Mouse (Mus musculus): ENCODE measurements around the gene Shq1. TPM values are rescaled to one million over a fixed set of nuclear protein-coding genes. Genes with fewer than 3 reads are reported as not detected.
A peak's percentile ranks its signal among the peaks of the same experiment; 100 is the strongest.

Gene Shq1
- polyA plus RNA-seq (2015; fragmentation: Nextera tagmentation; extraction: Ambion mirVana), result 9.6 and 11.3 TPM in 2 replicates

DNA sequence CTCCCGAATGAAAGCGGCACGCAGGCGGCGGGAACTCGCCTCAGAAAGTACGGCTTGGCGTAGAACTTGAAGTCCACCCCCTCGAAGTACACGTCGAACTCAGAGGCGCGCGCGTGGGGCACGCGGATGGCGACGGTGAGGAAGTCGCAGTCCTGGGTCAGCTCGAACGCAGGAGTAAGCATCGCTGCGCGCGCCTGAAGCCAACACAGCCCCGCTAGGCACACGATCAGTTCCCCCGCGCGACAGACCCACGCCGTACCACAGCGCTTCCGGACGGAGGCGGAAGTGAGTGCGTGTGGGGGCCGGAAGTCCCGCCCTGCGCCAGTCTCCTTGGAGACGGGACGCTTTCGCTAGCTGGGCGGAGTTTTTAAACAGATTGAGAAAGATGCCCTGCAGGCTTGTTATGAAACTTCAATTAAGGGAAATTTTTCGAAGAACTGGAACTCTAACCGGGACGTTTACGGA is at the start of gene Shq1:
TSS of gene Shq1 (minus strand) at position 278 of the 465 bp plus-strand sequence.
- Histone ChIP-seq H3K9me3 (replicated peaks) (no peaks in the 10 kb centered on the region), H3K4me3 (peak within 1 kb of the TSS; percentile 79), H3K36me3 (no peaks in the 10 kb centered on the region), H3K27ac (peak within 1 kb of the TSS; percentile 42), H3K4me2 (peak within 1 kb of the TSS; percentile 84), H3K27me3 (no peaks in the 10 kb centered on the region), H3K4me1 (replicated peaks) (peaks cover 9% of the 10 kb centered on the region), H3K9ac (peak within 1 kb of the TSS; percentile 70)
- ATAC-seq (replicated peaks; ENCODE audit: insufficient number of reproducible peaks, insufficient read depth, low FRiP score, low read depth), result peak; percentile 91
- under 1% methylated on average over 49 of the region's 49 CpGs for WGBS

DNA sequence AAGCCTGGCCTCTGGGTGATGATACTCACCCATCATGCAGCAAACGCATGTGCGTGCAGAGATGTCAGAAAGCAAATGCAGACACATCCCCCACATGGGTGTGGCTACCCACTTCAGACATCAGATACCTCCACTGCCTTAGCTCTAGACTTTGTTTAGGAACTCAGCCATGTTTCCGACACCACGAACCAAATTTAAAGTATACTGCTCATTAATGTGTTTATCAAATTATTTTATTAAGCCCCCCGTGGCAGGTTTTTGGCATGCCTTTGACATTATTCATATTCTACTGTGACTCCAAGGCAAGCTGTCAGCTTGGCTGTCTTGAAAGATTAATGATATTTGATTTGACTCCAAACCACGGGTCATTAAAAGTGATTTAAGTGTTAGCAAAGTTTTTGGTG is 49.1 kb upstream of the Shq1 start:
- Histone ChIP-seq H3K9ac (no peak overlapping the region), H3K27me3 (0 out of 2 replicates have a peak, but pooled peaks cover 7% of the 10 kb centered on the region), H3K4me2 (no peak overlapping the region), H3K4me3 (no peak overlapping the region), H3K36me3 (no peaks in the 10 kb centered on the region), H3K9me3 (replicated peaks) (no peaks in the 10 kb centered on the region), H3K4me1 (replicated peaks) (peaks cover 9% of the 10 kb centered on the region), H3K27ac (no peak overlapping the region)
- no peak for ATAC-seq (replicated peaks; ENCODE audit: insufficient number of reproducible peaks, insufficient read depth, low FRiP score, low read depth)
- 55% methylated on average over 6 of the region's 6 CpGs for WGBS

DNA sequence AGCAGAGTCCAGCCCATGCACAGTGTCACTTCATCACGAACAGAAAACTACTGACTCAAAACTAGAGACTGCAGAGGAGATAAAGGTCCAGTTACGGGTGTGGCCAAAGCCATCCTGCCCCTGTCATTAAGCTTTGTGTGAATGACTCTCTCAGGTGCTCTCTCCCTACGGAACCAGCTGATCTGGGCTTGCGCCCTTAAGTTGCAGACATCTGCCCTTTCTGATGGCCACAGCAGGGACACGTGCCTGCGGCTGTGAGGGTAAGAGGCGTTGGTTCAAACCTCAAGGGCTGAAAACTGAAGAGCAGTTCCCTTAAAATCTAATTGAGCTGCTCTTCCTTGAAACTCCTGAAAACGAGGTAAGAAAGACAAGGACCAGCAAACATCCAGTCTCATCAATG is 45.9 kb upstream of the Shq1 start:
- no peaks in the 10 kb centered on the region for H3K36me3 ChIP-seq
- no peak overlapping the region for H3K9ac ChIP-seq
- H3K4me2 ChIP-seq, result no peak overlapping the region
- no peak overlapping the region for H3K27ac ChIP-seq
- no peak for ATAC-seq (replicated peaks; ENCODE audit: insufficient number of reproducible peaks, insufficient read depth, low FRiP score, low read depth)
- WGBS, result 66% methylated on average over 8 of the region's 8 CpGs
- H3K4me3 ChIP-seq, result no peak overlapping the region
- H3K27me3 ChIP-seq, result 0 out of 2 replicates have a peak, but pooled peaks cover 7% of the 10 kb centered on the region
- no peaks in the 10 kb centered on the region for H3K9me3 ChIP-seq (replicated peaks)
- H3K4me1 ChIP-seq (replicated peaks), result peaks cover 9% of the 10 kb centered on the region

DNA sequence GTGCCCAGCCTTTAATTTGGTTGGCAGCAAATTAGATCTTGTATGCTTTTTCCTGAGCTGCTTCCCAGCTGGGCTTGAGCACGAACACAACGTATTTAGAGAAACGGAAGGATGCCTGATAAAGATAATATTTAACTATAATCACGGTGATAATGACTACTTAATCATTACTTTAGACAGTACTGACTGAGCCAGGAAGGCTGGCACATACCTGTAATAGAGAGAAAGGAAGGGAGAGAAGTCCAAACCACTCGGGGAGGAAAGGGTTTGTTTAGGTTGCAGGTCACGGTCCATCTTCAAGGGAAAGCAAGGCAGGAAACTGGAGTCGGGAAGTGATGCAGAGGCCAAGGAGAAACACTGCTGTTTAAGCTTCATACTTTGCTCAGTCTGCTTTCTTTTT is 45.2 kb upstream of the Shq1 start:
- Histone ChIP-seq H3K36me3 (no peaks in the 10 kb centered on the region), H3K27me3 (0 out of 2 replicates have a peak, but pooled peaks cover 7% of the 10 kb centered on the region), H3K4me2 (no peak overlapping the region), H3K9me3 (replicated peaks) (no peaks in the 10 kb centered on the region), H3K27ac (no peak overlapping the region), H3K4me3 (no peak overlapping the region), H3K9ac (no peak overlapping the region), H3K4me1 (replicated peaks) (peaks cover 5% of the 10 kb centered on the region)
- no peak for ATAC-seq (replicated peaks; ENCODE audit: insufficient number of reproducible peaks, insufficient read depth, low FRiP score, low read depth)
- 55% methylated on average over 7 of the region's 7 CpGs for WGBS

DNA sequence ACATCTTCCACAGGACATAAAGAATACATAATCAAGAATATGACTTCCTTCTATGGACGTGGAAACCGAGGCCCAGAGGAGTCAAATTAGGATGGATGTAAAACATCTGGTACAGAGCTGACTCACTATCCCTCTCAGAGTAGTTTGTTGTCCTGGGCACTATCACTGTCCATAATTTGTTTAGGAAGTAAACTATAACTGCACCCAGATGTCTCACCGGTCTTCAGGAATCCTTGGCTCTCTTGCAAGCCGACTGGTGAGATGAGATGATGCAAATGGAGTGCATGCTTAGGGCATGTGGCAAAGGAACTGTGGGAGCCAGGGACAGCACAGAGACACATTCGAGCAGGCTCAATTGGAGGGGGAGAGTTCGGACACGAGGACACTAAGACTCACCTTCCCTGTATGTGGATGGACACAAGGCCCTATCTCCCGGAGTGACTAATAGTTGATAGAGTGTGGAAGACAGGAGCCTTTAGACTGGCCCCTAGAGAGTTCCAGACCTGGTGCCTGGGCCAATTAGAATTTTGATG is 44.4 kb upstream of the Shq1 start:
- H3K27ac ChIP-seq, result no peak overlapping the region; the same call in 1 of the 2 replicates
- H3K27me3 ChIP-seq, result 0 out of 2 replicates have a peak, but pooled peaks cover 4% of the 10 kb centered on the region
- no peaks in the 10 kb centered on the region for H3K9me3 ChIP-seq (replicated peaks)
- WGBS, result 66% methylated on average over 8 of the region's 8 CpGs
- ATAC-seq (replicated peaks; ENCODE audit: insufficient number of reproducible peaks, insufficient read depth, low FRiP score, low read depth), result no peak
- no peaks in the 10 kb centered on the region for H3K36me3 ChIP-seq
- no peak overlapping the region for H3K9ac ChIP-seq
- H3K4me2 ChIP-seq, result no peak overlapping the region
- no peak overlapping the region for H3K4me3 ChIP-seq
- H3K4me1 ChIP-seq (replicated peaks), result no peaks in the 10 kb centered on the region; the same call in 1 of the 2 replicates

DNA sequence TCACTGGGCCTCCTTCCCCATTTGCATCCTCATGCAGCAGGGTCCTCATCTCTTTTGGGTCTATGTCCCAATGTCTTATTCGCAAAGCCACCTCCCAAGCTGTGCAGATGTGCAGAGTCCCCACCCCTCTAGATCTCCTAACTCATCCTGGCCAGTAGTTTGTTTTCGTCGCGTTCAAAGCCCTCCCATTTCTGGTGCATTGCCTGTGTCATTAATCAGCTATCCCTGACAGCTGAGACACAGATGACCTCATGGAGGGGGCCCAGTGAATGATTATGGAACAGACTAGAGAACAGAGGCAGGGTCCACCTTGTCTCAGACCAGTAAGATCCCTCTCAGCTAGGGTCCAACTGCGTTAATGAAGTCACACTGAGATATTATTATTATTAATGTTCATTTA is 39.9 kb upstream of the Shq1 start:
- 80% methylated on average over 5 of the region's 5 CpGs for WGBS
- Histone ChIP-seq H3K4me2 (no peak overlapping the region), H3K4me3 (no peak overlapping the region), H3K36me3 (no peaks in the 10 kb centered on the region), H3K9me3 (replicated peaks) (no peaks in the 10 kb centered on the region), H3K4me1 (replicated peaks) (peaks cover 5% of the 10 kb centered on the region), H3K27me3 (peaks cover 12% of the 10 kb centered on the region), H3K9ac (no peak overlapping the region), H3K27ac (no peak overlapping the region)
- ATAC-seq (replicated peaks; ENCODE audit: insufficient number of reproducible peaks, insufficient read depth, low FRiP score, low read depth), result no peak

DNA sequence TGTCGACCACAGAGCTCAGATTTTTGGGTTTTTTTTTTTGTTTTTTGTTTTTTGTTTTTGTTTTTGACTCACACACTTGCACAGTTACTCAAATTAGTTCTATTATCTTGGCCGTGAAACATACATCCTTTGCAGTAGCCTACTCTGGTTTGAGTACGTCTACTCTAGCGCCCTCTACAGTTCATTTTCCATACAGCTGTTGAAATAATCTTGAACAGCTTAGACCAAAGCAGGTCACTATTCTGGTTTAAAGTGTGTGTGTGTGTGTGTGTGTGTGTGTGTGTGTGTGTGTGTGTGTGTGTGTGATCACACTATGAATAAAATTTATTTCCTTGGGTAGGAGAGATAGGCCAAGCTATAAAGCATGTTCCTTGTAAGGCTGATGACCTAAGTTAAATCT is 39.2 kb upstream of the Shq1 start:
- WGBS, result 26% methylated on average over 4 of the region's 4 CpGs
- Histone ChIP-seq H3K27ac (no peak overlapping the region), H3K4me3 (no peak overlapping the region), H3K9me3 (replicated peaks) (no peaks in the 10 kb centered on the region), H3K36me3 (no peaks in the 10 kb centered on the region), H3K4me1 (replicated peaks) (peaks cover 9% of the 10 kb centered on the region), H3K27me3 (peaks cover 17% of the 10 kb centered on the region), H3K4me2 (no peak overlapping the region), H3K9ac (no peak overlapping the region)
- no peak for ATAC-seq (replicated peaks; ENCODE audit: insufficient number of reproducible peaks, insufficient read depth, low FRiP score, low read depth)

DNA sequence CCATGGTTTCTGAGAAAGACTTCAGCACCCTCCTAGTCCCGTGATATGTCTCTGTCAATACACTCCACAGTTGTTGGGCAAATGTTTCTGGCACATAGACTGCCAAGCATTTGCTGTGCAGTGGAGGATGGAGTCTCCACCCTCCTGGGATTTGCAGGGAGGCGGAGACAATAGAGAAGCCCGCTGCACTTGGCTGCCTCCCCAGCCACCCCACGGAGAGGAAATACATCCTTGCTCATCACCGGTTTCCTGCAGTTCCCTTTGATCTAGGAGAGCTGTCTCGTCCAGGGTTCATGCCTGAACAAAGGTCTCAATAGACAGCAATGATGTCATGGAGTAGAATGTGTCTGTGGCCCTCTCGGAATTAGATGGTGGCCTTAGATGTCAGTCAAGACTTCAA is 38.5 kb upstream of the Shq1 start:
- no peak for ATAC-seq (replicated peaks; ENCODE audit: insufficient number of reproducible peaks, insufficient read depth, low FRiP score, low read depth)
- WGBS, result 27% methylated on average over 7 of the region's 7 CpGs

DNA sequence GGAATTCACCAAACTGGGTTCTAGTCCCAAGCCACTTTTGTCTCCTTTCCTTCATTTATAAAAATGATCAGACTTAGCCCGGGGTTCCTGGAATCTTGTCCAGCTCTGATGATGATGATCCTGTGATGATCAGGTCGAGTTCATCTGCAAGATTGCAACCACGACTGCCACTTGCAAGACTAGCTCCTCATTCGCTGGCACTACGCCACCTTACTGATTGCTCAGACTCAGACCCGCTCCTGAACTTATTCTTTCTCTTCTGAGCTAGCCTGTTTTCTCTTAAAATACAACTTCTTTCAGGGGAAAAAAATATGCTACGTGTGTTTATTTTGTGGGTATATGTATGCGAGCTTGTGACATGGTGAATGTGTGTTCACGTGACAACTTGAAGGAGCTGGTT is 38.0 kb upstream of the Shq1 start:
- Histone ChIP-seq H3K27ac (no peak overlapping the region), H3K36me3 (no peaks in the 10 kb centered on the region), H3K9ac (no peak overlapping the region), H3K4me1 (replicated peaks) (peaks cover 19% of the 10 kb centered on the region), H3K9me3 (replicated peaks) (no peaks in the 10 kb centered on the region), H3K27me3 (peaks cover 28% of the 10 kb centered on the region), H3K4me2 (no peak overlapping the region), H3K4me3 (no peak overlapping the region)
- no peak for ATAC-seq (replicated peaks; ENCODE audit: insufficient number of reproducible peaks, insufficient read depth, low FRiP score, low read depth)
- 70% methylated on average over 9 of the region's 9 CpGs for WGBS

More for the DNA sequence above, 38.5 kb upstream of the Shq1 start:
- H3K36me3 ChIP-seq, result no peaks in the 10 kb centered on the region
- peaks cover 14% of the 10 kb centered on the region for H3K4me1 ChIP-seq (replicated peaks)
- no peaks in the 10 kb centered on the region for H3K9me3 ChIP-seq (replicated peaks)
- peaks cover 24% of the 10 kb centered on the region for H3K27me3 ChIP-seq
- H3K9ac ChIP-seq, result no peak overlapping the region
- H3K4me3 ChIP-seq, result no peak overlapping the region
- no peak overlapping the region for H3K4me2 ChIP-seq
- H3K27ac ChIP-seq, result no peak overlapping the region

DNA sequence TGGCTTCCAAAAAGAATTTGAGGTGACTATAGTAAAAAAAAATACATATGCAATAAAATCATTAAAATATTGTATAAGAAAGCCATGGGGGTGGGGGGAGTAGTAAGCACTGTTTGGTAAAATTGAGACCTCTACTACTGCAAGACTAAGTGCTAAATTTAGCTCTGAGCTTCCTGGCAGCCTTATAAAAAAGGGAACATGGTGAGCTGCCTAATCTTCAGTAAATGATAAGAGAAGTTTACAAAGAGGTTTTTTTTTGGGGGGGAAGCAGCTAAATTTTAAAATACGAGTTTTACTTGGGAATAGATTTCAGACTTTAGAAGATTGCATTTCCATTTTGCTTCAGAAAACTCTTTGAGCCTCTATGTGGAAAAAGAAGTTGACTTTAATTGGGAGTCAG is 37.3 kb upstream of the Shq1 start:
- no peak overlapping the region for H3K27ac ChIP-seq

DNA sequence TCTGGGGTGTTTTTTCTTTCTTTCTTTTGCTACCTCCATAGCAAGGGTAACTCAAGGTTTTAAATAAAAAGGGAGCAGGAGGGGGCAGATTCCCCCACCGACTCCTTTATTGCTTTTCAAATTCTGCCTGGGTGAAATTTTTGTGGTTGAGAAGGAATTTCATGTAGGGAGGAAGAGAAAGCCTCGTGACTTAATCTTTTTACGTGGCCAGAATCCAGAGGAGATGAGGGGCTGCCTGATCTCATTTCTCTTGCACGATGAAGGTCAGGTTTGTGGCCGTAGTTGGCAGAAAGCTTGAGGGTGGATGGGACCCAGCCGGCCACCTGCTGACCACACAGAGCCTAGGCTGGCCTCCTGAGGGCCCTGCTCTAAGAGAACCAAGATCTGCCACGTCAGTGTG is 36.6 kb upstream of the Shq1 start:
- 49% methylated on average over 7 of the region's 7 CpGs for WGBS

More for the DNA sequence above, 37.3 kb upstream of the Shq1 start:
- Histone ChIP-seq H3K36me3 (no peaks in the 10 kb centered on the region), H3K27me3 (peaks cover 34% of the 10 kb centered on the region), H3K4me3 (no peak overlapping the region), H3K4me2 (no peak overlapping the region), H3K9me3 (replicated peaks) (no peaks in the 10 kb centered on the region), H3K4me1 (replicated peaks) (peaks cover 19% of the 10 kb centered on the region), H3K9ac (no peak overlapping the region)
- ATAC-seq (replicated peaks; ENCODE audit: insufficient number of reproducible peaks, insufficient read depth, low FRiP score, low read depth), result no peak
- 40% methylated on average over 1 of the region's 1 CpGs for WGBS

DNA sequence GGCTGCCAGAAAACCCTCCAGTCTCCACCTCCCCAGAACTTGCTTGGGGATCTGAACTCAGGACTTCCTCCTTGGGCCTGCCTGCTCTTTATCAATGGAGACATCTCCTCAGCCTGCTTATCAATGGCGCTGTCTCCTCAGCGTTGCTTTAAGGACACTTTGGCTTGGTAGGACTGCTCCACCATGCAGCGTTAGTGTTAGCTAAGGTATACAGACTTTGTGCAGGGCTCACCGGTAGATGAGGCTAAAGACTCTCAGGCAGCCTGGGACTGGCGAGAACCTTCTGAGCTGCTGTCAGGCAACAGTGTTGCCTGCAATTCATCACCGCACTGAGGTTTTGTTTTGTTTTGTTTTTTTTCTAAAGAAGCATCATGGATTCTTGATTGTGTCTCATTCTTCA is 35.9 kb upstream of the Shq1 start:
- peaks cover 19% of the 10 kb centered on the region for H3K4me1 ChIP-seq (replicated peaks)
- WGBS, result 56% methylated on average over 6 of the region's 6 CpGs
- H3K36me3 ChIP-seq, result no peaks in the 10 kb centered on the region
- no peak overlapping the region for H3K9ac ChIP-seq
- H3K27ac ChIP-seq, result no peak overlapping the region
- H3K4me3 ChIP-seq, result no peak overlapping the region
- no peak for ATAC-seq (replicated peaks; ENCODE audit: insufficient number of reproducible peaks, insufficient read depth, low FRiP score, low read depth)
- no peaks in the 10 kb centered on the region for H3K9me3 ChIP-seq (replicated peaks)
- peaks cover 39% of the 10 kb centered on the region for H3K27me3 ChIP-seq
- no peak overlapping the region for H3K4me2 ChIP-seq

More for the DNA sequence above, 36.6 kb upstream of the Shq1 start:
- no peak overlapping the region for H3K9ac ChIP-seq
- peaks cover 39% of the 10 kb centered on the region for H3K27me3 ChIP-seq
- no peak for ATAC-seq (replicated peaks; ENCODE audit: insufficient number of reproducible peaks, insufficient read depth, low FRiP score, low read depth)
- no peak overlapping the region for H3K27ac ChIP-seq
- no peak overlapping the region for H3K4me3 ChIP-seq
- H3K9me3 ChIP-seq (replicated peaks), result no peaks in the 10 kb centered on the region
- no peak overlapping the region for H3K4me2 ChIP-seq
- no peaks in the 10 kb centered on the region for H3K36me3 ChIP-seq
- H3K4me1 ChIP-seq (replicated peaks), result peaks cover 19% of the 10 kb centered on the region

All from heart, embryonic 15.5 days (tissue).